Mouse (Mus musculus) E14TG2a.4 (cell line): Measurements from ENCODE around the gene Tubgcp2.

Experiments
- CTCF ChIP-seq: conservative IDR thresholded peaks from 2 replicates; pipeline ENCODE4 v1.5.1; 2014; ENCODE audit warnings: low read length
- POU5F1 ChIP-seq: IDR thresholded peaks from 2 replicates; pipeline ENCODE4 v1.6.1; 2014; ENCODE audit warnings: low read length, borderline replicate concordance

- TF ChIP-seq CTCF (no peak), POU5F1 (no peak)
These were observed 75.3 kb downstream of the Tubgcp2 start for GRCm38 (mm10) chr7:139961141-139961540.
